Mouse (Mus musculus): ENCODE measurements around the gene Plcb2. TPM values are rescaled to one million over a fixed set of nuclear protein-coding genes. Genes with fewer than 3 reads are reported as not detected.

Plcb2 gene
- polyA plus RNA-seq, 1 experiment from 2014 or later: 1.5 TPM

DNA sequence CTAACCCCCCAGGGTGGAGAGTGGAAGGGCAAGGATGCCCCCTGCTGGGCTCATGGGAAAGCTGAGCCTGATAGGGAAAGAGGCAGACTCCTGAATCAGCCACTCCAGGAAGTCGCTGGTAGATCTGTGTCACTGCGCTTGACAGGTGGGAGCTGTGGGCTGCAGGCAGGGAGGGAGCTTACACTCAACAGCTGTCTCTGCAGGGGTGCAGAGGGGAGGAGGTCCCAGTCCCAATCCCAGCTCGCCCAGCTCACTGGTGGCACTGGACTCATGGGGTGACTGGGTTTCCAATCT, 2.3 kb upstream of the Plcb2 start:
- WGBS: 2% methylated on average over 3 of the region's 3 CpGs
- Histone ChIP-seq H3K27me3 (ENCODE audit: insufficient read depth, low read length) (peaks cover 5% of the 10 kb centered on the region; the same call in 1 of the 2 replicates), H3K9me3 (ENCODE audit: low read depth, low read length) (no peaks in the 10 kb centered on the region), H3K36me3 (ENCODE audit: insufficient read depth) (no peaks in the 10 kb centered on the region), H3K4me2 (no peak overlapping the region), H3K27ac (ENCODE audit: low read depth) (no peak overlapping the region), H3K9ac (no peak overlapping the region), H3K4me1 (ENCODE audit: insufficient read depth) (peaks cover 12% of the 10 kb centered on the region), H3K4me3 (ENCODE audit: low read depth, low read length) (no peak overlapping the region)
- DNase-seq (peak; percentile 93), ATAC-seq (ENCODE audit: insufficient read depth) (peak; percentile 32; the same call in 1 of the 2 replicates)
- TF ChIP-seq CTCF (IDR thresholded peaks at IDR 0.05; ENCODE audit: low read depth): peak; percentile 88

- 15% methylated on average over 8 of the region's 8 CpGs for WGBS
- no peak for ATAC-seq (ENCODE audit: insufficient read depth)
- TF ChIP-seq CTCF (IDR thresholded peaks at IDR 0.05; ENCODE audit: low read depth): no peak
- Histone ChIP-seq H3K36me3 (ENCODE audit: insufficient read depth) (no peaks in the 10 kb centered on the region), H3K4me2 (no peak overlapping the region), H3K27ac (ENCODE audit: low read depth) (no peak overlapping the region), H3K9me3 (ENCODE audit: low read depth, low read length) (no peaks in the 10 kb centered on the region), H3K27me3 (ENCODE audit: insufficient read depth, low read length) (peaks cover 6% of the 10 kb centered on the region; the same call in 1 of the 2 replicates), H3K4me1 (ENCODE audit: insufficient read depth) (peaks cover 12% of the 10 kb centered on the region), H3K4me3 (ENCODE audit: low read depth, low read length) (no peak overlapping the region), H3K9ac (no peak overlapping the region)
- DNase-seq: peak; percentile 27
Observed at GRCm38 (mm10) chr2:118729816-118730621, 1.8 kb upstream of the Plcb2 start.

- H3K9ac ChIP-seq: no peak overlapping the region
Observed at GRCm38 (mm10) chr2:118729194-118729593, 956 bp upstream of the Plcb2 start.

GRCm38 (mm10) chr2:118727911-118728310, 327 bp downstream of the Plcb2 start:
- WGBS: 3% methylated on average over 9 of the region's 9 CpGs
- Histone ChIP-seq H3K4me3 (ENCODE audit: low read depth, low read length) (no peak overlapping the region), H3K4me1 (ENCODE audit: insufficient read depth) (peaks cover 12% of the 10 kb centered on the region), H3K36me3 (ENCODE audit: insufficient read depth) (no peaks in the 10 kb centered on the region), H3K9me3 (ENCODE audit: low read depth, low read length) (no peaks in the 10 kb centered on the region), H3K27me3 (ENCODE audit: insufficient read depth, low read length) (peaks cover 6% of the 10 kb centered on the region; the same call in 1 of the 2 replicates), H3K4me2 (peak overlapping the region; percentile 53), H3K9ac (no peak overlapping the region), H3K27ac (ENCODE audit: low read depth) (peak overlapping the region; percentile 55)
- TF ChIP-seq CTCF (IDR thresholded peaks at IDR 0.05; ENCODE audit: low read depth): no peak
- ATAC-seq (ENCODE audit: insufficient read depth) (peak; percentile 56), DNase-seq (peak; percentile 49)

More at GRCm38 (mm10) chr2:118729194-118729593, 956 bp upstream of the Plcb2 start:
- 33% methylated on average over 4 of the region's 4 CpGs for WGBS
- Histone ChIP-seq H3K27me3 (ENCODE audit: insufficient read depth, low read length) (peaks cover 6% of the 10 kb centered on the region; the same call in 1 of the 2 replicates), H3K4me1 (ENCODE audit: insufficient read depth) (peaks cover 12% of the 10 kb centered on the region), H3K27ac (ENCODE audit: low read depth) (no peak overlapping the region), H3K9me3 (ENCODE audit: low read depth, low read length) (no peaks in the 10 kb centered on the region), H3K4me3 (ENCODE audit: low read depth, low read length) (no peak overlapping the region), H3K36me3 (ENCODE audit: insufficient read depth) (no peaks in the 10 kb centered on the region), H3K4me2 (no peak overlapping the region)
- ATAC-seq (ENCODE audit: insufficient read depth): no peak; the same call in 1 of the 2 replicates
- DNase-seq: no peak
- no peak for TF ChIP-seq CTCF (IDR thresholded peaks at IDR 0.05; ENCODE audit: low read depth)

DNA sequence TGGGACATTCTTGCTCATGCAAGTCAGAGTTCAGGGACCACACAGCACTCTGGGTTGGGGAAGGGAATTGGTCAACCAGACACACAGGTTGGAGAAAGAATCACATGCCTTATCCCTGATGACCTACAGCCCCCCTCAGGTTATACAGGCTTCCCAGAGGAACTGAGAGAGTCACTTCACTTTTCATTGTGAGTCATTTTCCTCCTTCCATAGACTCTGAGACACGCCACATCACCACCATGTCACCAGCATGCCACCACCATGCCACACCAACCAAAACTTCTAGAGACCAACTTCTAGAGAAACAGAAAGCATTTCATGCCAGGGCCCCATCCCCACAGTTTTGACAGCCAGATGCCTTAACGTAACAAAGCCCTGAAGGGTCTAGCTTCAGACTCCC, 1.4 kb downstream of the Plcb2 start:
- WGBS: 88% methylated on average over 2 of the region's 2 CpGs
- H3K36me3 ChIP-seq (ENCODE audit: insufficient read depth): no peaks in the 10 kb centered on the region
- peaks cover 12% of the 10 kb centered on the region for H3K4me1 ChIP-seq (ENCODE audit: insufficient read depth)
- peaks cover 6% of the 10 kb centered on the region; the same call in 1 of the 2 replicates for H3K27me3 ChIP-seq (ENCODE audit: insufficient read depth, low read length)
- no peak for ATAC-seq (ENCODE audit: insufficient read depth)
- no peak for TF ChIP-seq CTCF (IDR thresholded peaks at IDR 0.05; ENCODE audit: low read depth)
- H3K4me3 ChIP-seq (ENCODE audit: low read depth, low read length): no peak overlapping the region
- H3K9ac ChIP-seq: no peak overlapping the region
- no peaks in the 10 kb centered on the region for H3K9me3 ChIP-seq (ENCODE audit: low read depth, low read length)
- no peak overlapping the region for H3K27ac ChIP-seq (ENCODE audit: low read depth)
- no peak for DNase-seq
- H3K4me2 ChIP-seq: no peak overlapping the region

DNA sequence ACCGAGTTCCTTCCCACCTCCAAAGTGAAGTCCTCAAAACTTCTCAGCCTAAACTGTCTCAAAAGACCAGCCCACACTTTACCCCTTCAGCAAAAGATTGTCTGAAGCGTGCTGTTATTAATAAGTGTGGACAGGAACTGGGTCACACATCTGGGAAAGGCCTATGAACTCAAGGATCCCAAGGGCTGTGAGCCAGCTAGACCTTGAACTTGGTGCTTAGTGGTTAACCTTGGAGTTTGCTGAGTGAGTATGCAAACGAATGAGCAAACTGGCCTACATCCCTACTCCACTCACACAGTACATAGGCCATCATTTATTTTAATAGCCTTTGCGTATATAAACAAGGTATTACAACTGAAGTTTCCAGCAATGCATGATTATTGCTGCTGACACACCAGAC, 2.7 kb downstream of the Plcb2 start:
- Histone ChIP-seq H3K27ac (ENCODE audit: low read depth) (no peak overlapping the region), H3K4me3 (ENCODE audit: low read depth, low read length) (no peak overlapping the region), H3K36me3 (ENCODE audit: insufficient read depth) (no peaks in the 10 kb centered on the region), H3K9me3 (ENCODE audit: low read depth, low read length) (no peaks in the 10 kb centered on the region), H3K4me2 (no peak overlapping the region), H3K4me1 (ENCODE audit: insufficient read depth) (peaks cover 12% of the 10 kb centered on the region), H3K9ac (no peak overlapping the region), H3K27me3 (ENCODE audit: insufficient read depth, low read length) (0 out of 2 replicates have a peak, but pooled peaks cover 6% of the 10 kb centered on the region)
- DNase-seq (no peak), ATAC-seq (ENCODE audit: insufficient read depth) (no peak)
- 75% methylated on average over 4 of the region's 4 CpGs for WGBS
- no peak for TF ChIP-seq CTCF (IDR thresholded peaks at IDR 0.05; ENCODE audit: low read depth)

GRCm38 (mm10) chr2:118723693-118724486, 4.3 kb downstream of the Plcb2 start:
- H3K4me3 ChIP-seq (ENCODE audit: low read depth, low read length): no peak overlapping the region
- H3K27me3 ChIP-seq (ENCODE audit: insufficient read depth, low read length): 0 out of 2 replicates have a peak, but pooled peaks cover 6% of the 10 kb centered on the region
- WGBS: 72% methylated on average over 15 of the region's 15 CpGs
- no peak overlapping the region for H3K9ac ChIP-seq
- DNase-seq: no peak
- no peak overlapping the region for H3K27ac ChIP-seq (ENCODE audit: low read depth)
- no peaks in the 10 kb centered on the region for H3K9me3 ChIP-seq (ENCODE audit: low read depth, low read length)
- no peaks in the 10 kb centered on the region for H3K36me3 ChIP-seq (ENCODE audit: insufficient read depth)
- ATAC-seq (ENCODE audit: insufficient read depth): no peak
- peaks cover 12% of the 10 kb centered on the region for H3K4me1 ChIP-seq (ENCODE audit: insufficient read depth)
- TF ChIP-seq CTCF (IDR thresholded peaks at IDR 0.05; ENCODE audit: low read depth): no peak
- no peak overlapping the region for H3K4me2 ChIP-seq
